Mouse (Mus musculus): ENCODE data around the gene Ndufa3. TPM values are rescaled to one million over a fixed set of nuclear protein-coding genes. Genes with fewer than 3 reads are reported as not detected.
A peak's percentile ranks its signal among the peaks of the same experiment; 100 is the strongest.

The Ndufa3 gene
- total and polyA plus RNA-seq, 3 experiments, result 180 to 246 TPM; not detected in 1

DNA sequence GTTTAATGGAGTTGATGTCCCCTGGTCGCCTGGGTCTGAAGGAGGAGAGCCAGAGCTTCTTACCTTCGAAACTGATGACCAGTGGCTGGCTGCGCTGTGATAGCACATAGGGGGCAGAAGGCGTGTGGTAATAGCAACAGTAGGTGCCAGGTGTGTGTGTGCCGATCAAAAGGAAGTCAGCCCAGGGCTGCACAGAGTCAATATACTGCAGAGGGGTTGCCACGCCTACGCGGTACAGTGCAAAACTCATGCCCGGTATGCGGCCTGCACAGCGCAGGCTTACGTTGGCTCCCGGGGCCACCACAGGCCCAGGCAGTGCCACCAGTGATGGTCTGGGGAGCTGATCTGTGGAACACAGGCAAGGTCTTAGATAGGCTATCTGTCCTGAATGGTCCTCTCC is 6.2 kb upstream of the Ndufa3 start:
- peaks cover 2 to 9% of the 10 kb centered on the region in 2 experiments; a peak in 1 of 4 replicates for H3K4me1 ChIP-seq (ENCODE audit: control insufficient read depth in 1 of 2, insufficient read depth in 2 of 2, low read length in 2 of 2)
- no peaks in the 10 kb centered on the region for H3K9me3 ChIP-seq (replicated peaks; ENCODE audit: insufficient read depth, low read length)
- no peak for DNase-seq (ENCODE audit: low read depth, low spot score)
- no peaks in the 10 kb centered on the region for H3K27me3 ChIP-seq (ENCODE audit: control insufficient read depth in 1 of 2, insufficient read depth in 2 of 2, low read length in 2 of 2)
- no peaks in the 10 kb centered on the region for H3K79me2 ChIP-seq (ENCODE audit: control insufficient read depth, insufficient read depth, low read length, poor library complexity)
- H3K4me3 ChIP-seq (ENCODE audit: control insufficient read depth in 1 of 2, insufficient read depth in 1 of 2, low read depth in 2 of 2, low read length in 2 of 2), result no peak overlapping the region
- no peaks in the 10 kb centered on the region; a peak in 1 of 4 replicates for H3K36me3 ChIP-seq (ENCODE audit: control insufficient read depth in 1 of 2, insufficient read depth in 2 of 2, low read length in 2 of 2)
- no peak overlapping the region for H3K27ac ChIP-seq (ENCODE audit: control insufficient read depth, low read depth, low read length)
- no peak overlapping the region for H3K9ac ChIP-seq (ENCODE audit: control insufficient read depth, low read depth, low read length, poor library complexity, severe bottlenecking)
- TF ChIP-seq GABPA (IDR thresholded peaks at IDR 0.05; ENCODE audit: low read depth, low read length) (no peak), POLR2AphosphoS5 (IDR thresholded peaks at IDR 0.05; ENCODE audit: borderline replicate concordance, low read depth, low read length) (no peak), MAFK (IDR thresholded peaks at IDR 0.05; ENCODE audit: borderline replicate concordance, low read depth, low read length) (no peak), KAT2A (conservative IDR thresholded peaks at IDR 0.05; ENCODE audit: low read depth, low read length) (no peak), JUND (IDR thresholded peaks at IDR 0.05; ENCODE audit: low read depth, low read length) (no peak), ETS1 (IDR thresholded peaks at IDR 0.05; ENCODE audit: low read depth, low read length) (no peak), MYB (IDR thresholded peaks at IDR 0.05; ENCODE audit: low read depth, low read length) (no peak), MAZ (IDR thresholded peaks at IDR 0.05; ENCODE audit: low read depth, low read length) (no peak)

DNA sequence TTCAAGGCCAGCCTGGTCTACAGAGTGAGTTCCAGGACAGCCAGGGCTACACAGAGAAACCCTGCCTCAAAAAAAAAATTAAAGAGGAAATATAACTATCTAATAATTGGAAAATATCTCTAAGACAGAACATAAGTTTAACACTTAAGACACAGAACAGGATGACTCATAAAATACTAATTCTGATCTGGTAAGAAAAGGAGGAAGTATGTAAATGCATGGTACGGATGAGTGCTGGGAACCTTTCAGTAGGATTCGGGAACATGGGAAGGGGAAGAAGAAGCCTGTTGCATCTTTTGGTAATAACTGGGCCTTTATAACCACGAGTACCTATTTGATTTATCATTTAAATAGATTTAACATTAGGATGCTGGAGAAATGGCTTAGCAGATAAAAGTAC is 3.2 kb upstream of the Ndufa3 start:
- Histone ChIP-seq H3K4me1 (ENCODE audit: control insufficient read depth in 1 of 2, insufficient read depth in 2 of 2, low read length in 2 of 2) (peaks cover 2 to 21% of the 10 kb centered on the region in 2 experiments), H3K4me3 (ENCODE audit: control insufficient read depth in 1 of 2, insufficient read depth in 1 of 2, low read depth in 2 of 2, low read length in 2 of 2) (no peak overlapping the region), H3K9ac (ENCODE audit: control insufficient read depth, low read depth, low read length, poor library complexity, severe bottlenecking) (no peak overlapping the region), H3K36me3 (ENCODE audit: control insufficient read depth in 1 of 2, insufficient read depth in 2 of 2, low read length in 2 of 2) (peaks cover 0 to 9% of the 10 kb centered on the region in 2 experiments; a peak in 2 of 4 replicates), H3K79me2 (ENCODE audit: control insufficient read depth, insufficient read depth, low read length, poor library complexity) (peaks cover 7% of the 10 kb centered on the region), H3K9me3 (replicated peaks; ENCODE audit: insufficient read depth, low read length) (no peaks in the 10 kb centered on the region), H3K27ac (ENCODE audit: control insufficient read depth, low read depth, low read length) (no peak overlapping the region), H3K27me3 (ENCODE audit: control insufficient read depth in 1 of 2, insufficient read depth in 2 of 2, low read length in 2 of 2) (no peaks in the 10 kb centered on the region)
- DNase-seq (ENCODE audit: low read depth, low spot score), result peak; percentile 74
- TF ChIP-seq USF2 (IDR thresholded peaks at IDR 0.05; ENCODE audit: borderline replicate concordance in 1 of 2, insufficient read depth in 1 of 2, low read depth in 1 of 2, low read length in 2 of 2) (no peak), NRF1 (IDR thresholded peaks at IDR 0.05; ENCODE audit: insufficient read depth, low read depth, low read length, poor library complexity, severe bottlenecking) (no peak), NELFE (IDR thresholded peaks at IDR 0.05; ENCODE audit: low read depth, low read length) (no peak), SIN3A (IDR thresholded peaks at IDR 0.05; ENCODE audit: low read length) (0 out of 2 replicates have a peak, but pooled peaks have one; percentile 24), TAL1 (IDR thresholded peaks at IDR 0.05; ENCODE audit: low read length) (no peak), TBP (IDR thresholded peaks at IDR 0.05; ENCODE audit: low read depth, low read length) (no peak), RCOR1 (IDR thresholded peaks at IDR 0.05; ENCODE audit: low read depth, low read length) (no peak), ETS1 (IDR thresholded peaks at IDR 0.05; ENCODE audit: low read depth, low read length) (no peak), SMC3 (IDR thresholded peaks at IDR 0.05; ENCODE audit: low read depth, low read length) (no peak), TCF12 (IDR thresholded peaks at IDR 0.05; ENCODE audit: low read depth, low read length) (no peak), MXI1 (IDR thresholded peaks at IDR 0.05; ENCODE audit: low read depth, low read length) (no peak), CHD1 (IDR thresholded peaks at IDR 0.05; ENCODE audit: low read depth, low read length) (no peak), CHD2 (IDR thresholded peaks at IDR 0.05; ENCODE audit: low read length) (no peak), POLR2AphosphoS5 (IDR thresholded peaks at IDR 0.05; ENCODE audit: borderline replicate concordance, low read depth, low read length) (no peak), POLR2AphosphoS2 (IDR thresholded peaks at IDR 0.05; ENCODE audit: low read length) (no peak), MYC (IDR thresholded peaks at IDR 0.05; ENCODE audit: low read depth, low read length) (peak; percentile 26; the same call in 1 of the 2 replicates), MEF2A (IDR thresholded peaks at IDR 0.05; ENCODE audit: extremely low read depth, insufficient replicate concordance, low read depth, low read length, poor library complexity, severe bottlenecking) (no peak), ZKSCAN1 (IDR thresholded peaks at IDR 0.05; ENCODE audit: low read depth, low read length) (no peak), BHLHE40 (IDR thresholded peaks at IDR 0.05; ENCODE audit: borderline replicate concordance, low read depth, low read length) (no peak), EP300 (IDR thresholded peaks at IDR 0.05; ENCODE audit: low read depth in 1 of 2, low read length in 2 of 2) (peak in 1 of 2 experiments; percentile 35; a peak in 1 of 4 replicates), MYB (IDR thresholded peaks at IDR 0.05; ENCODE audit: low read depth, low read length) (no peak)
